Mouse (Mus musculus): ENCODE results near the gene Fa2h. TPM values are rescaled to one million over a fixed set of nuclear protein-coding genes. Genes with fewer than 3 reads are reported as not detected.
"Not testable (repeated sequence)": the region's sequence is repeated elsewhere in the genome, so short reads cannot be mapped to it uniquely, and the experiment has no call there.

Gene Fa2h
- polyA plus RNA-seq, 1 experiment: not detected

- TF ChIP-seq CTCF (IDR thresholded peaks at IDR 0.05; ENCODE audit: low read depth, low read length) (no peak), POLR2A (IDR thresholded peaks at IDR 0.05; ENCODE audit: borderline replicate concordance, low read depth, low read length) (no peak)
- Histone ChIP-seq H3K4me1 (ENCODE audit: control insufficient read depth, insufficient read depth, low read length) (peaks cover 13% of the 10 kb centered on the region), H3K4me3 (ENCODE audit: insufficient read depth, low read length) (peak within 1 kb of the TSS; percentile 71), H3K27ac (ENCODE audit: insufficient read depth, low read depth, low read length) (peak within 1 kb of the TSS; percentile 84)
These were observed 55.7 kb downstream of the Fa2h start, which contains the start of gene Mlkl for GRCm38 (mm10) chr8:111337890-111338347. Gene Mlkl, minus strand, starts transcription at chr8:111338177.

GRCm38 (mm10) chr8:111337311-111337889 is 56.2 kb downstream of the Fa2h start:
- Histone ChIP-seq H3K4me3 (ENCODE audit: insufficient read depth, low read length) (peak overlapping the region; percentile 71), H3K4me1 (ENCODE audit: control insufficient read depth, insufficient read depth, low read length) (peaks cover 11% of the 10 kb centered on the region; the same call in 1 of the 2 replicates), H3K27ac (ENCODE audit: insufficient read depth, low read depth, low read length) (peak overlapping the region; percentile 84)
- TF ChIP-seq CTCF (IDR thresholded peaks at IDR 0.05; ENCODE audit: low read depth, low read length): no peak
- TF ChIP-seq POLR2A (IDR thresholded peaks at IDR 0.05; ENCODE audit: borderline replicate concordance, low read depth, low read length): no peak

- 0 out of 2 replicates have a peak overlapping the region, but pooled peaks have one; percentile 84 for H3K27ac ChIP-seq (ENCODE audit: insufficient read depth, low read depth, low read length)
- peak overlapping the region; percentile 71 for H3K4me3 ChIP-seq (ENCODE audit: insufficient read depth, low read length)
These were observed 56.9 kb downstream of the Fa2h start for GRCm38 (mm10) chr8:111336692-111337091.

GRCm38 (mm10) chr8:111325222-111325790 is 68.3 kb downstream of the Fa2h start:
- TF ChIP-seq POLR2A (IDR thresholded peaks at IDR 0.05; ENCODE audit: borderline replicate concordance, low read depth, low read length) (no peak), CTCF (IDR thresholded peaks at IDR 0.05; ENCODE audit: low read depth, low read length) (no peak)
- Histone ChIP-seq H3K27ac (ENCODE audit: insufficient read depth, low read depth, low read length) (peak overlapping the region; percentile 70), H3K4me1 (ENCODE audit: control insufficient read depth, insufficient read depth, low read length) (peaks cover 11% of the 10 kb centered on the region), H3K4me3 (ENCODE audit: insufficient read depth, low read length) (no peak overlapping the region)

More at GRCm38 (mm10) chr8:111336692-111337091, 56.9 kb downstream of the Fa2h start:
- peaks cover 11% of the 10 kb centered on the region; the same call in 1 of the 2 replicates for H3K4me1 ChIP-seq (ENCODE audit: control insufficient read depth, insufficient read depth, low read length)
- TF ChIP-seq POLR2A (IDR thresholded peaks at IDR 0.05; ENCODE audit: borderline replicate concordance, low read depth, low read length) (no peak), CTCF (IDR thresholded peaks at IDR 0.05; ENCODE audit: low read depth, low read length) (no peak)

- Histone ChIP-seq H3K4me3 (ENCODE audit: insufficient read depth, low read length) (no peak overlapping the region), H3K27ac (ENCODE audit: insufficient read depth, low read depth, low read length) (no peak overlapping the region), H3K4me1 (ENCODE audit: control insufficient read depth, insufficient read depth, low read length) (peaks cover 3% of the 10 kb centered on the region)
- TF ChIP-seq POLR2A (IDR thresholded peaks at IDR 0.05; ENCODE audit: borderline replicate concordance, low read depth, low read length): no peak
- TF ChIP-seq CTCF (IDR thresholded peaks at IDR 0.05; ENCODE audit: low read depth, low read length): no peak
These were observed 78.9 kb downstream of the Fa2h start for GRCm38 (mm10) chr8:111314729-111315128.

- H3K4me3 ChIP-seq (ENCODE audit: insufficient read depth, low read length); H3K27ac ChIP-seq (ENCODE audit: insufficient read depth, low read depth, low read length); H3K4me1 ChIP-seq (ENCODE audit: control insufficient read depth, insufficient read depth, low read length): not testable (repeated sequence)
These were observed 79.7 kb downstream of the Fa2h start for GRCm38 (mm10) chr8:111313961-111314360.

- TF ChIP-seq CTCF (IDR thresholded peaks at IDR 0.05; ENCODE audit: low read depth, low read length) (no peak), POLR2A (IDR thresholded peaks at IDR 0.05; ENCODE audit: borderline replicate concordance, low read depth, low read length) (no peak)
- H3K27ac ChIP-seq (ENCODE audit: insufficient read depth, low read depth, low read length): no peak overlapping the region
- H3K4me3 ChIP-seq (ENCODE audit: insufficient read depth, low read length): no peak overlapping the region
- peaks cover 3% of the 10 kb centered on the region for H3K4me1 ChIP-seq (ENCODE audit: control insufficient read depth, insufficient read depth, low read length)
These were observed 80.9 kb downstream of the Fa2h start for GRCm38 (mm10) chr8:111312758-111313162.

- H3K27ac ChIP-seq (ENCODE audit: insufficient read depth, low read depth, low read length); H3K4me3 ChIP-seq (ENCODE audit: insufficient read depth, low read length); H3K4me1 ChIP-seq (ENCODE audit: control insufficient read depth, insufficient read depth, low read length): not testable (repeated sequence)
These were observed 83.6 kb downstream of the Fa2h start for GRCm38 (mm10) chr8:111310006-111310405.

- no peak overlapping the region for H3K4me3 ChIP-seq (ENCODE audit: insufficient read depth, low read length)
- H3K4me1 ChIP-seq (ENCODE audit: control insufficient read depth, insufficient read depth, low read length): no peaks in the 10 kb centered on the region
- TF ChIP-seq POLR2A (IDR thresholded peaks at IDR 0.05; ENCODE audit: borderline replicate concordance, low read depth, low read length) (no peak), CTCF (IDR thresholded peaks at IDR 0.05; ENCODE audit: low read depth, low read length) (no peak)
- H3K27ac ChIP-seq (ENCODE audit: insufficient read depth, low read depth, low read length): no peak overlapping the region
These were observed 88.4 kb downstream of the Fa2h start for GRCm38 (mm10) chr8:111305031-111305730.

- Histone ChIP-seq H3K4me1 (ENCODE audit: control insufficient read depth, insufficient read depth, low read length) (no peaks in the 10 kb centered on the region), H3K4me3 (ENCODE audit: insufficient read depth, low read length) (no peak overlapping the region), H3K27ac (ENCODE audit: insufficient read depth, low read depth, low read length) (no peak overlapping the region)
- no peak for TF ChIP-seq POLR2A (IDR thresholded peaks at IDR 0.05; ENCODE audit: borderline replicate concordance, low read depth, low read length)
These were observed 89.3 kb downstream of the Fa2h start for GRCm38 (mm10) chr8:111304359-111304758.

- not testable (repeated sequence) for H3K4me1 ChIP-seq (ENCODE audit: control insufficient read depth, insufficient read depth, low read length); H3K27ac ChIP-seq (ENCODE audit: insufficient read depth, low read depth, low read length); H3K4me3 ChIP-seq (ENCODE audit: insufficient read depth, low read length)
These were observed 90.4 kb downstream of the Fa2h start for GRCm38 (mm10) chr8:111303076-111303803.

All from bone marrow macrophage, adult 2 months (primary cell).